Mouse (Mus musculus) kidney, postnatal 10 days (tissue): ENCODE measurements at regions not wholly inside any gene's neighbourhood (a gene's known extent, or its start where the extent isn't known, plus 50 kb on each side); places are given as distances from the start of the nearest gene placed in this dataset.

Source experiments
- DNase-seq: peaks from one replicate; pipeline ENCODE4 v3.0.0; 2021; ENCODE audit warnings: mixed read lengths

- DNase-seq: no peak
Observed at GRCm38 (mm10) chr17:54065187-54065795, 74.8 kb upstream of the Sult1c1 start.

GRCm38 (mm10) chr17:54061280-54061679 is 70.8 kb upstream of the Sult1c1 start:
- DNase-seq: peak; percentile 22
